Mouse (Mus musculus): ENCODE data around the gene Ppan.

Gene Ppan

DNA sequence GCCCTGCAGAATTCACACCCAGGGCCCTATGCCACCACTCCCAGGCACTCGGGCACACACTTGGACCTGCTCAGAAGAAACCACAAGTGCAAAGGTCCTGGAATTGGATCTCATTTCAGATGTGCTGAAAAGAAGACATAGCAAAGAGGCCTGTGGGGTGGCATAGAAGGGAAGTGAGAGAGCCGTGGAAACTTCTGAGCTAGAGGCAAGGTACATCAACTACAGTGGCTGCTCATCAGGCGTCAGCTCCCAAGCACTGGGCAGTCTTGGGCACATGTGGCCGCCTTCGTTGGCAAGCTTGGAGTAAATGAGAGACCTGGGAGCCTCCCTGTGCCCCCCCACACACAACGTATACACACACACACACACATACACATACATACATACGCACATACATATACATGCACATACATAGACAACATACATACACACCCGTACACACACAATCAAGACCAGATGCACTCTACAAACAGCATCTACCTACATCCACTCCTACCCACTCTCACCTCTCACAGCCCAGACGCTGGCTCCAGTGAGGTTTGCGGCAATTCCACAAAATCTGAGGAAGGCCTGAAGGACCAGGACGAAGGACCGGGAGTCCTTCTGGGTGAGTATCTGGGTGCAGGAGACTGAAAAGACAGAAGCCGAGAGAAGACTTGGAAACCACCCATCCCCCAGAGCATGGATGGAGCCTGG, 8.7 kb upstream of the Ppan start, which contains the start of gene Angptl6:
Gene Angptl6, minus strand, starts transcription at position 631 of the 696 bp plus-strand sequence.
- DNase-seq: no peak

DNA sequence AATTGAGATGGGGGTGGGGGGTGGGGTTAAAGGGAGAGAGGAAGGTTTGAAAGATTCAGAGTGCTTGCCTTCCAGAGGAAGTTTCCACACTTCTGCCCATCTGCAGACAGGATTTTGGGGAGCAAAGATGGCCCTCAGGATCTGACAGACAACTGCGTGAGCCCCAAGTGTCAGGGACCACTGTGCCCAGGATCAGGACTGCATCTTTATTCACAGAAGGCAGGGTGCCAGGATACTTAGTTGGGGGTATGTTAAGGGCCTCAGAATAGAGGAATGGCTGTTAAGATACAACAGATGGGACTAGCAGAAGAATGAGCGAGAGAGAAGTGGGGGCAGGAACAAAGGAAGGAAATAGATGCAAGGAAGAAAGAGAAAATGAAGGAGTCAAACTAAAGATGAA, 1.4 kb upstream of the Ppan start:
- DNase-seq: no peak

DNA sequence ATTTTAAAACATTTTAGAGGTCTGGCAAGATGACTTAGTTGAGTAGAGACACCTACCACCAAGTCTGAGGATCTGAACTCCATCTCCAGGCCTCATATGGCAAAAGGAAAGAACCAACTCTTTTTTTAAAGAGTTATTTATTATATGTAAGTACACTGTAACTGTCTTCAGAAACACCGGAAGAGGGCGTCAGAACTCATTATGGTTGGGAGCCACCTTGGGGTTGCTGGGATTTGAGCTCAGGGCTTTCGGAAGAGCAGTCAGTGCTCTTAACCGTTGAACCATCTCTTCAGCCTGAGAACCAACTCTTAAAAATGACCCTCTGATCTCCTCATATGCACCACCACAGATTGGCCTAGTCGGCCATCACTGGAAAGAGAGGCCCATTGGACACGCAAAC, 784 bp upstream of the Ppan start:
- DNase-seq: no peak

DNA sequence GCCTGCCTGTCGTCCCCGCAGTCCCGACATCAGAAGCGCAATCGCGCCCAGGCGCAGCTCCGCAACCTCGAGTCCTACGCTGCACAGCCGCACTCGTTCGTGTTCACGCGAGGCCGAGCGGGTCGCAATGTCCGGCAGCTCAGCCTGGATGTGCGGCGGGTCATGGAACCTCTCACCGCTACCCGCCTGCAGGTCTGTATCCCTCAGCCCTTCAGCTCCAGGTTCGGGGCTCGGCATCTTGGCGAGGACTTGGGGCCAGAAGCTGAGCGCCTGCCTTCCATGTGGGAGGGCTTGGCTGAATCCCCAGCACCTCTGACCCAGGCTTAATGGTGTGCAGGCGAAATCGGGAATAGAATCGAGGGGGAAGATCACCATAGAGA, 401 bp downstream of the Ppan start:
- no peak for DNase-seq

DNA sequence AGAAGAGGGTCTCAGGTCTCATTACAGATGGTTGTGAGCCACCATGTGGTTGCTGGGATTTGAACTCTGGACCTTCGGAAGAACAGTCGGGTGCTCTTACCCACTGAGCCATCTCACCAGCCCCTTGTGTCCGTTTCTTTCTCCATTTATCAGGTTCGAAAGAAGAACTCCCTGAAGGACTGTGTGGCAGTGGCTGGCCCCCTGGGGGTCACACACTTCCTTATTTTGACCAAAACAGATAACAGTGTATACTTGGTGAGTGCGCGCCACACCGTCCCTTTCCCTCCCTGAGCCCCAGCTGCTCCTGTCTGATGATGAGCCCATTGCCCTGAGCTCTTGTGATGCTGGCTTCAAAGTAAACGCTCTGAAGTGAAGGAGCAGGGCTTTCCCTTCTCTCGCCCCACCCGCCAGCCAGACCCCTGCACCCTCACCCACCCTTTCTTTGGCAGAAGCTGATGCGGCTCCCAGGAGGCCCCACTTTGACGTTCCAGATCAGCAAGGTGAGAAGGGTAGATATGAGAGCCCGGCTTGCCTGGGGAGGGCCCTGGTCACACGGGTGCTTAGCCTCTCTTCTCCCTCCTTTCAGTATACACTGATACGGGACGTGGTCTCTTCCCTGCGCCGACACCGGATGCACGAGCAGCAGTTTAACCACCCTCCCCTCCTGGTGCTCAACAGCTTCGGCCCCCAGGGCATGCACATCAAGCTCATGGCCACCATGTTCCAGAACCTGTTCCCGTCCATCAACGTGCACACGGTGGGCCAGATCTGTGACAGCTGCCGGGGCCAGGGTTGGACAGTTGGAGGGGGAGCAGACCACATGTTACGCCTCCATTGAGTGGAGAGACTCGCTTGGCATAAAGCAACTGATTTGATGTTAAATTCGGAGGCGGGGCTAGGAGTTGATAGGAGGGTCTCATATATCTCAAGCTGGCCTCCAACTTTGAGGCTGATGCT, 1.5 kb downstream of the Ppan start:
- no peak for DNase-seq

GRCm38 (mm10) chr9:20890411-20890810, 2.4 kb downstream of the Ppan start:
- DNase-seq: no peak

DNA sequence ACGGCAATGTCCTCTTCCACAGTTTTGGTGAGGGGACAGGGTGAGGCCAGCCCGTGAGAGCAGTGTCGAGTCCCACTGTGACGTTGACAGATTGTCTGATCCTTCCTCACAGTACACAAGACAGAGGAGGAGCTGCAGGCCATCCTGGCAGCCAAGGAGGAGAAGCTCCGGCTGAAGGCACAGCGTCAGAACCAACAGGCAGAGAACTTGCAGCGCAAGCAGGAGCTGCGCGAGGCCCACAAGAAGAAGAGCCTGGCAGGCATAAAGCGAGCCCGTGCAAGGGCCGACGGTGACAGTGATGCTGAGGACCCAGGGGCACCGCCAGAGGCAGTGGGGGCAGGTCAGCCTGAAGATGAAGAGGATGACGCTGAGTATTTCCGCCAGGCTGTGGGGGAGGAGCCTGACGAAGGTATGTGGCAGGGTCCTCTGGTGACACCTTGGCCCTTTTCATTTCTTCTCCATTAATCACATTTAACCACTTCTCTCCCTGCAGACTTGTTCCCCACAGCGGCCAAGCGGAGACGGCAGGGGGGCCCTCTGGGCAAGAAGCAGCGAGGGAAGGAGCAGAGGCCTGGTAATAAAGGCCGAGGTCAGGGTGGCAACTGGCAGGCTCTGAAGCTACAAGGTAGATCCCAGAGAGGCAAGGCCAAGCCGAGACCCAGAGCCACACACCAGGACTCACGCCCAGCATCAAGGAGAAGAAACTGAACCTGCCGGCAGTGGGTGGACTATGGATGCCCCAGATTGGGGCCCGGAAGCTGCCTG, 3.5 kb downstream of the Ppan start:
- no peak for DNase-seq

DNA sequence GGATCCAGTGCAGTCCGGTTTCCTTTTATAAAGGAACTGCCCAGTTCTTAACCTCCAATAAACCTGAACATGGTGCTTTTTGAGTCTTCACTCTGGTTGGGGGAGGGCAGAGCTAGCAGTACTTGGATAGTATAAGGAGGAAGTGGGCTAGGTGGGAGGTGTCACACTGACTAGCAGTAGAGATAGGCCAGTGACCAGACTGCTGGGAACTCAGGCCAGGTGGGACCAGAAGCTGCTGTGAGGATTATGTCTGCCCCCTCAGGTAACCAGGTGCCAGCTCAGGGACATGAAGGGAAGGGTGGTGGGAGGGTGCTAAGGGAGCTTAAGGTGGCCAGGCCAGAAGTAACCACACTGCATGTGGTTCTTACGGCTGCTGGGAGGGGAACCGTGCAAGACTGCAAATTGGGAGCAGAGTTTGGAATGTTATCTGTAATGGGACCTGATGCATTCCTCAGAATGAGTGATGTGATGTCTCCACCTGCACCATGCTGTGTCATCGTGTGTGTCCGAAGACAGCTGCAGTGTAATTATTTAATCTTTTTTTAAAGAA, 4.2 kb downstream of the Ppan start:
- DNase-seq: no peak

GRCm38 (mm10) chr9:20893069-20893468, 5.1 kb downstream of the Ppan start:
- no peak for DNase-seq

- DNase-seq: no peak
These were observed 5.8 kb downstream of the Ppan start for GRCm38 (mm10) chr9:20893590-20894343.

GRCm38 (mm10) chr9:20894629-20895028, 6.7 kb downstream of the Ppan start:
- DNase-seq: no peak

GRCm38 (mm10) chr9:20895382-20895781, 7.4 kb downstream of the Ppan start:
- no peak for DNase-seq

GRCm38 (mm10) chr9:20897736-20898510, 9.9 kb downstream of the Ppan start:
- DNase-seq: no peak

GRCm38 (mm10) chr9:20898511-20899073, 10.6 kb downstream of the Ppan start, which contains the start of gene Eif3g:
Eif3g (minus strand) TSS chr9:20898623.
- DNase-seq: peak; percentile 86

- peak; percentile 78 for DNase-seq
These were observed 13.6 kb downstream of the Ppan start for GRCm38 (mm10) chr9:20901466-20902173.

GRCm38 (mm10) chr9:20902174-20902491, 14.2 kb downstream of the Ppan start:
- no peak for DNase-seq

DNA sequence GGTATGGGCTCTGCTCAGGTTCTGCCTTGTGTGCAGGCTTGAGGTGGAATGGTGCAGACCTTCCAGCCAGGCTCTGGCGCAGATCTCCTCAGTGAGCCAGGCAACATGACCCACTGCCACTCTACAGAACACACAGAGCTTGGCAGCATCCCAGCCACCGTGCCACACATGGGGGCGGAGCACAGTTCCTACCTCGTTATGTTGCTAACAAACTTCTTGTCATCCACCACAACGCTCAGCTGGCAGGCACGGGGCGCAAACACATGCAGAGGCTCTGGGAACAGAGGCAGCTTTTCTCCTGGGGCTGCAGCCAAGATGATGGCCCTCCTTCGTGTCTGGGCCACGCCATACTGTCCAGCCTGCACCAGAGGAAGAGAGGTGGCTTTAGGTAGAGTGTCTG, 22.0 kb downstream of the Ppan start:
- DNase-seq: no peak

DNA sequence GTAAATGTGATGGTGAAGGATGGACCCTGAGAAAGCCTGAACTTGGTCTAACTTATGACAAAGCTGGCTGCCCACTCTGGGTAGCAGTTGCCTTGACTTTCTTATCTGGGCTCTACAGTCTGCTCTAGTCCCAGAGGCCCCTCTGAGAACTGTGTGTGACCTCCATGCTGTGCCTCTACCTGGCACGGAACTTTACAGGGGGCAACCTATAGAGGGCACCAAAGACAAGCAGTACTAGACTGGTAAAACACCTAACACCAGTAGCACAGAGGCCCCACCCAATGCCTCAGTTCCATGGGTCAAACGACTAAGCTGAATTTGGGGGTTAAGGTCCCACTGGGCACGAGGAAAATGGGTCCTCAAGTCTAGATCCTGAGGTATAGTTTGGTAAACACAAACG, 28.2 kb downstream of the Ppan start:
- DNase-seq: peak; percentile 65

GRCm38 (mm10) chr9:20923258-20923657, 35.3 kb downstream of the Ppan start:
- DNase-seq: no peak
